Mouse (Mus musculus) spleen, adult 2 months (tissue): ENCODE results near the gene Coro7.

Experiments used
- CTCF ChIP-seq: fragments of 200-500 bp; IDR thresholded peaks from 2 replicates; pipeline ENCODE4 v1.5.1; 2011; ENCODE audit warnings: mild to moderate bottlenecking, inconsistent platforms; ENCODE audit not compliant: insufficient read depth, insufficient read length, insufficient replicate concordance; ENCODE audit errors: extremely low read depth
- POLR2A ChIP-seq: fragments of 200-500 bp; IDR thresholded peaks from 2 replicates; pipeline ENCODE4 v1.6.1; 2011; ENCODE audit warnings: low read depth, low read length, inconsistent platforms

DNA sequence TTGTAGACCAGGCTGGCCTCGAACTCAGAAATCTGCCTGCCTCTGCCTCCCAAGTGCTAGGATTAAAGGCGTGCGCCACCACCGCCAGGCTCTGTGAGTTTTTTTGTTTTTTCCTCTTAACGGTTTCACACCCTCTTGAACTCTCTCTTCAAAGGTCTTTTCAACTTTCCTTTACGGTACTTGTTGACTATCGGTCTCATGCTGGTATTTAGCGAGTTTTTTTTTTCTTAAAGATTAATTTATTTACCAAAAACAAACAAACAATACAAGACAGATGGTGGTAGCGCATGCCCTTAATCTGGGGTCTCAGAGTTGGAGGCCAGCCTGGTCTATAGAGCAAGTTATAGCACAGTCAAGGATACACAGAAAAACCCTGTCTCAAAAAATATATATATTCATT lies 89.3 kb downstream of the Coro7 start:
- TF ChIP-seq CTCF (no peak), POLR2A (no peak)
